Mouse (Mus musculus) limb, embryonic 14.5 days (tissue): ENCODE data around the gene Mettl23. TPM values are rescaled to one million over a fixed set of nuclear protein-coding genes. Genes with fewer than 3 reads are reported as not detected.
"Not testable (repeated sequence)": the region's sequence is repeated elsewhere in the genome, so short reads cannot be mapped to it uniquely, and the experiment has no call there.

Experiments used
- ATAC-seq: fragments of 200-750 bp; cut with Nextera tagmentation; 2 replicates; pipeline ENCODE4 v1.8.0; 2017; ENCODE audit warnings: low read depth, moderate number of reproducible peaks, moderate TSS enrichment; ENCODE audit not compliant: low FRiP score
- DNase-seq: peaks from one replicate; pipeline ENCODE4 v3.0.0-alpha.2; 2015; ENCODE audit warnings: low spot score
- H3K27ac ChIP-seq: fragments of 300-500 bp; sonication (generic); replicated peaks from 2 replicates; pipeline ENCODE4 v1.5.1; 2014; ENCODE audit warnings: low read depth, mild to moderate bottlenecking, low read length, moderate library complexity, mixed read lengths
- H3K27me3 ChIP-seq: fragments of 300-500 bp; sonication (generic); 2 replicates; pipeline ENCODE4 v1.6.1; 2014; ENCODE audit warnings: low read length, mixed read lengths; ENCODE audit not compliant: control insufficient read depth, insufficient read depth
- H3K36me3 ChIP-seq: fragments of 300-500 bp; sonication (generic); 2 replicates; pipeline ENCODE4 v1.6.1; 2014; ENCODE audit warnings: mild to moderate bottlenecking, low read length, moderate library complexity, mixed read lengths; ENCODE audit not compliant: control insufficient read depth, insufficient read depth
- H3K4me1 ChIP-seq: fragments of 300-500 bp; sonication (generic); 2 replicates; pipeline ENCODE4 v1.6.1; 2014; ENCODE audit warnings: antibody characterized with exemption, low read length, mixed read lengths; ENCODE audit not compliant: control insufficient read depth, insufficient read depth
- H3K4me2 ChIP-seq: fragments of 300-500 bp; sonication (generic); replicated peaks from 2 replicates; pipeline ENCODE4 v1.6.1; 2014; ENCODE audit warnings: low read depth, mild to moderate bottlenecking, low read length, moderate library complexity; ENCODE audit not compliant: severe bottlenecking
- H3K4me3 ChIP-seq: fragments of 300-500 bp; sonication (generic); replicated peaks from 2 replicates; pipeline ENCODE4 v1.5.1; 2014; ENCODE audit warnings: low read length
- H3K9ac ChIP-seq: fragments of 300-500 bp; sonication (generic); 2 replicates; pipeline ENCODE4 v1.6.1; 2014; ENCODE audit warnings: mild to moderate bottlenecking, low read depth, low read length, moderate library complexity; ENCODE audit not compliant: severe bottlenecking
- H3K9me3 ChIP-seq: fragments of 300-500 bp; sonication (generic); 2 replicates; pipeline ENCODE4 v1.6.1; 2016; ENCODE audit warnings: low read length; ENCODE audit not compliant: control insufficient read depth
- POLR2A ChIP-seq: fragments of 200-500 bp; IDR thresholded peaks from 2 replicates; pipeline ENCODE4 v1.8.0; 2012; ENCODE audit warnings: inconsistent platforms, mild to moderate bottlenecking, moderate library complexity, borderline replicate concordance; ENCODE audit not compliant: insufficient read depth, insufficient read length; ENCODE audit errors: extremely low read depth
- WGBS: fragments of 180-500 bp; shearing (Covaris S2); extraction: QIAGEN DNeasy Blood & Tissue Kit; methylation state at CpG from one replicate; pipeline ENCODE4 v1.1.7; 2014; 5-methylcytosine and 5-hydroxymethylcytosine counted together
- polyA plus RNA-seq, 2 experiments: library from polyadenylated mRNA; depleted of rRNA in 1 of 2; stranded (reverse) in 1 of 2; unstranded in 1 of 2; fragments of >200 nt; fragmentation: Nextera tagmentation in 1 of 2; extraction: Ambion mirVana in 1 of 2; gene quantifications; 2 replicates each; pipeline versions ENCODE4 v1.2.1 to v1.2.3; 2012 to 2014

Mettl23 gene
- polyA plus RNA-seq, 2 experiments = 51.0 to 77.9 TPM

DNA sequence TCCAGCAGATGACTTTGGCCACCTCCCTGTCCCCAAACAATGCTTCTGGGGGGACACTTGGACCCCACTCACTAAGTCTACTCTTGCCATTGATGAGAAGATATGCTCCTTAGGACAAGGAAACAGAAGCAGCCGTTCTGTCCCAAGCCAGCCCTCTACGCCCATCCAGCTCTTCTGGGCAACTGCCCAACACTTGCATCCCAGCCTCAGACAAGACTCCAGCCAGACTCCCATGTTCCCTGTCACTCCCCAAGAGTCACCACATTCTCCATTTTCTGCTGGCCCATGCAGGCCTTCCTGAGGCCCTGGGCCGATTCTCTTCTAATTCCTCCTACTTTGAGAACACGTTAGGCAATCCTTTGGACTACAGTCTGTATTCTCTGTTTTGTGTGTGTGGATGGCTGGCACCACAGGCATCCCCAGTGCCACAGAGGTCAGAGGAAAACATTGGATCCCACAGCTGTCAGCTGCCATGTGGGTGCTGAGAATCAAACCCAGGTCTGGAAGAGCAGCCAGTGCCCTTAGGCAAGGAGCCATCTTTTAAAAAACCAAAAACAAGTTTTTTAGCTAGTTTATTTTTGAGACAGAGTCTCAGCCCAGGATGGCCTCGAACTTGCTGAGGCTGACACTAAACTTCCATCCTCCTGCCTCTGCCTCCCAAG, 23.0 kb upstream of the Mettl23 start:
- Histone ChIP-seq H3K4me2 (no peak overlapping the region), H3K9ac (no peak overlapping the region), H3K4me1 (peaks cover 12% of the 10 kb centered on the region), H3K36me3 (no peaks in the 10 kb centered on the region), H3K4me3 (no peak overlapping the region), H3K27me3 (no peaks in the 10 kb centered on the region), H3K9me3 (no peaks in the 10 kb centered on the region), H3K27ac (0 out of 2 replicates have a peak overlapping the region, but pooled peaks have one; percentile 9)
- no peak for DNase-seq
- 86% methylated on average over 5 of the region's 5 CpGs for WGBS
- no peak for ATAC-seq
- TF ChIP-seq POLR2A = no peak

DNA sequence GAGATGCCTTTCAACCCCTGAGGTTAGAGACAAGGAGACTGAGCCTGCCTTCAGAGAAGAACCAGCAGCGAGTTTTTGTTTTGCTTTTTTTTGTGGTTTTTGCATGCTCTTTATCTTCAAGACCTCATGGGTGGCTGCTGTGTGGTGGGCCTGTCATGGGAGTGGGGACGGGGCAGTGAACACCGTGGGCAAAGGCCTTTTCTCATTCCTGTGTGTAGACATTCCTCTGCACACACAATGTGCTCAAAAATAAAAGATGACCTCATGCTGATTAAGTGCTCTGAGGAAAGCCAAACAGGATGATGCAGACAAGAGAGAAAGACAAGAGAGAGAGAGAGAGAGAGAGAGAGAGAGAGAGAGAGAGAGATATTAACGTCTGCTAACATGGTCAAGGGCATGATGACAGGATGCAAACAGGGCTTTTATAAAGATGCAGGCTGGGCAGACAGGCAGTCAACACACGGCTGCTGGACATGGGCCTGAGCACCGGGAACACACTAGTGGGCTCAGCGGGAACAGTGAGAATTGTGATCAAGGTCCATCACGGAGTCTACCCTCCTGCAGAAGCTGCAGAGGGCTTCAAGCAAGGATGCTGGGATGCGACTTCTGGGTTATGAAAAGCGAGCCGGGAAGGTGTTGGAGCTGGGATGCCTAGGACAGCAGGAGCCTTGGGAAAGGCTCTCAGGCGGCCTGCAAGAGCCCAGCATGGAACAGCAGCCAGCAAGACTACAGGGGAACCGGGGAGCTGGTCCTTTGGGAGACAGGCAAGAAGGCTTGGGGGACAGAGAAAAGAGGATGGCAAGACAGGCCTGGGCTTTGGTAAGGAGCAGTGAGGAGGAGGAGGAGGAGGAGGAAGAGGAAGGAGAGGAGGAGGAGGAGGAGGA, 21.8 kb upstream of the Mettl23 start:
- peaks cover 10% of the 10 kb centered on the region; the same call in 1 of the 2 replicates for H3K4me1 ChIP-seq
- no peak overlapping the region for H3K9ac ChIP-seq
- ATAC-seq = no peak
- no peak overlapping the region for H3K4me2 ChIP-seq
- H3K27ac ChIP-seq = no peak overlapping the region
- no peak overlapping the region for H3K4me3 ChIP-seq
- H3K27me3 ChIP-seq = no peaks in the 10 kb centered on the region
- H3K36me3 ChIP-seq = no peaks in the 10 kb centered on the region
- no peaks in the 10 kb centered on the region for H3K9me3 ChIP-seq
- DNase-seq = no peak
- no peak for TF ChIP-seq POLR2A
- 71% methylated on average over 13 of the region's 13 CpGs for WGBS

DNA sequence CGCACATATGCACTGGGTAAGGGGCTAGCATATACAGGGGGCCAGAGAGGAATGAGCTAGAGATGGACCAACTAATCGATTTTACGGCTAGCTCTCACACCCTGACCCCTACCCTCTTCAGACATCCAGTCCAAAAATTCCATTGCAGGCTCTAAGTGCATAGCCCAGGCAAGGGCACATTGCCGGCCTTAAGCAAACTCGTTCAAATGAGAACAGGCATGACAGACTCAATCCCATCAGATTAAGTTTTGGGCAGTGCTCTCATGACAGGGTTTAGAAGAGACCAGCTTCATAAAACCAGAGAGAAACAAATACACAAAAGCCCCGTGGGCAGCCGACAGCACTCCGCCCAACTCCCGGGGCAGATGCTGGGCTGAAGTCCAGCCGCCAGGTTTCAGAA, 20.9 kb upstream of the Mettl23 start:
- DNase-seq (no peak), ATAC-seq (no peak)
- no peak for TF ChIP-seq POLR2A
- no peak overlapping the region for H3K4me2 ChIP-seq
- no peaks in the 10 kb centered on the region for H3K9me3 ChIP-seq
- H3K9ac ChIP-seq = no peak overlapping the region
- no peaks in the 10 kb centered on the region for H3K36me3 ChIP-seq
- 83% methylated on average over 10 of the region's 10 CpGs for WGBS
- no peaks in the 10 kb centered on the region for H3K27me3 ChIP-seq
- no peak overlapping the region for H3K4me3 ChIP-seq
- H3K4me1 ChIP-seq = peaks cover 15% of the 10 kb centered on the region; the same call in 1 of the 2 replicates
- no peak overlapping the region for H3K27ac ChIP-seq

DNA sequence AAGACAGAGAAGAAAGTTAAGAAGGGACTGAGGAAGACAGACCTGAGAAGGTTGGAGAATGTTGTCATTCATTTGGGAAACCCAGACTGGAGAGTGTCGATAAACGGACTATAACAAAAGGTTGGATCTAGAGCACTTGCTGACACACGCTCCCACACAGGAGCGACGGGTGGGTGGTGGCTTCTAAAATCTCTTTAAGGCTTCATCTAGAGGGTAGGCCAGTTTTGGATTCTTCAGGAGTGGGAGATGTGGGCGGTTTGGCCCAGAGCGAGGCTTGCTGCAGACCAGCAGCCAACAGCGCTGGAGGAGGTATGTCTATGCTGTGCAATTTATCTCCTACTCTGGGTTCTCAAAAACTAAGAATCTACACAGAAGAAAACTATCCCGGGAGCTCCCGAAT, 20.5 kb upstream of the Mettl23 start:
- 88% methylated on average over 10 of the region's 10 CpGs for WGBS
- no peaks in the 10 kb centered on the region for H3K27me3 ChIP-seq
- TF ChIP-seq POLR2A = no peak
- H3K4me1 ChIP-seq = peaks cover 17% of the 10 kb centered on the region; the same call in 1 of the 2 replicates
- no peak overlapping the region for H3K27ac ChIP-seq
- DNase-seq = no peak
- no peak for ATAC-seq
- H3K9me3 ChIP-seq = no peaks in the 10 kb centered on the region
- no peak overlapping the region for H3K4me2 ChIP-seq
- H3K4me3 ChIP-seq = no peak overlapping the region
- H3K9ac ChIP-seq = no peak overlapping the region
- no peaks in the 10 kb centered on the region for H3K36me3 ChIP-seq

DNA sequence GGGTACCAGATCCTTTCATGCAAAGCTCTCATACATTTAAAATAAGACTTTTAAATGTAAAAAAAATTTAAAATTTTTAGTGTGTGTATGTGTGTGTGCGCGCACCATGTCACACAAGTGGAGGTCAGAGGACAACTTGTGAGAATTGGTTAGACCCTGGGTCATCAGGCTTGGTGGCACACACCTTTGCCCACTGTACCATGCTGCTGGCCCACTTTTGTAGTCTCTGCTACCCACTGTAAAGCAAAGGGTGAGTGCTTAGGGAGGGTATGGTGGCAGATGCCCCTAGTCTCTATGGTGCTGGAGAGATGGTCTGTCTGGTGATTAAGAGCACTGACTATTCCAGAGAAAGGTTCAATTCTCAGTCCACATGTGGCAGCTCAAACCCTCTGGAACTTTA, 19.8 kb upstream of the Mettl23 start:
- Histone ChIP-seq H3K4me3 (no peak overlapping the region), H3K27ac (no peak overlapping the region), H3K27me3 (no peaks in the 10 kb centered on the region), H3K36me3 (no peaks in the 10 kb centered on the region), H3K4me2 (no peak overlapping the region), H3K9me3 (no peaks in the 10 kb centered on the region), H3K9ac (no peak overlapping the region), H3K4me1 (peaks cover 19% of the 10 kb centered on the region; the same call in 1 of the 2 replicates)
- ATAC-seq (no peak), DNase-seq (no peak)
- TF ChIP-seq POLR2A = no peak
- WGBS = 100% methylated on average over 2 of the region's 2 CpGs

DNA sequence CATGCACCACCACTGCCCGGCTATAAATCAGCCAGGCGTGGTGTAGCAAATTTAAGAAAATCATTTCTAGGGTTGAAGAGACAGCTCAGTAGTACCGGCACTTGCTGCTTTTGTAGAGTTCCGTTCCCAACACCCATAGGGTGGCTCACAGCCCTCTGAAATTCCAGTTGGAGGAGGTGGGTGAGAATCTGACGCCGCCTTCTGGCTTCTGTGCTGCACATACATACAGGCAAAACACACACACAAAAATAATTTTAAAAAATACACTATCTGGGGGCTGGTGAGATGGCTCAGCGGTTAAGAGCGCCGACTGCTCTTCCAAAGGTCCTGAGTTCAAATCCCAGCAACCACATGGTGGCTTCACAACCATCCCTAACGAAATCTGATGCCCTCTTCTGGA, 19.2 kb upstream of the Mettl23 start:
- H3K4me1 ChIP-seq = peaks cover 17% of the 10 kb centered on the region; the same call in 1 of the 2 replicates
- not testable (repeated sequence) for DNase-seq, H3K27me3 ChIP-seq, H3K9ac ChIP-seq, H3K4me2 ChIP-seq, H3K4me3 ChIP-seq, ATAC-seq, H3K27ac ChIP-seq, H3K36me3 ChIP-seq, H3K9me3 ChIP-seq
- WGBS = 97% methylated on average over 10 of the region's 10 CpGs
